Mouse (Mus musculus): ENCODE measurements around the gene Cacng3. TPM values are rescaled to one million over a fixed set of nuclear protein-coding genes. Genes with fewer than 3 reads are reported as not detected.

Cacng3 gene
- not detected in 2 replicates for polyA plus RNA-seq (2012; rRNA removed)

DNA sequence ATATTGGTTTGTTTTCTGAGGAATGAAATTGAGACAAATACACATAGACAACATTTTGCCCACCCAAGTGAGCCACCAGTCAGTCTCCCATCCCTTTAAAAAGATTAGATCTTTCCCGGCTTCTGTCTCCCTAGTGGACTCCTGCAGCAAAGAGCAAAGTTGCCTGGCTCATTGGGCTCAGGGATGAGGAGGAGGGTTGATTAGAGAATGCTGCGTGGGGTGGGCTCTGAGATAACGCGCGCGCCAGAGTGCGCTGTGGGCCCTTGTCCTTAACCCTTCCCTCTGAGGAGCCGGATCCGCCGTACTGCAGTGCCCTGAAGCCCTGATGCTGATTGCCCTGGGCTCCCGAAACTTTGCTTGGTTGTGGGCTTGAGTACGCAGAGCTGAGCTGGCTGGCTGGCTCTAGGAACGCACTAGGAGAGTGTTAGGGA is at the start of gene Cacng3:
TSS of gene Cacng3 (plus strand) at position 51 of the 431 bp plus-strand sequence.
- H3K4me3 ChIP-seq (ENCODE audit: control insufficient read depth, low read depth, low read length), result no peak within 1 kb of the TSS
- H3K4me1 ChIP-seq (ENCODE audit: control insufficient read depth, insufficient read depth, low read length), result peaks cover 3% of the 10 kb centered on the region
- H3K27ac ChIP-seq (ENCODE audit: control insufficient read depth, insufficient read depth, low read depth, low read length), result no peak within 1 kb of the TSS
- no peaks in the 10 kb centered on the region for H3K36me3 ChIP-seq (ENCODE audit: control insufficient read depth, insufficient read depth, low read length)
- no peaks in the 10 kb centered on the region for H3K27me3 ChIP-seq (ENCODE audit: control insufficient read depth, insufficient read depth, low read length)
- TF ChIP-seq CTCF (IDR thresholded peaks at IDR 0.05; ENCODE audit: control insufficient read depth, insufficient read depth, insufficient replicate concordance, low read depth, low read length) (no peak), POLR2A (IDR thresholded peaks at IDR 0.05; ENCODE audit: control insufficient read depth, low read depth, low read length) (no peak)

- no peaks in the 10 kb centered on the region for H3K4me1 ChIP-seq (ENCODE audit: control insufficient read depth, insufficient read depth, low read length)
- TF ChIP-seq POLR2A (IDR thresholded peaks at IDR 0.05; ENCODE audit: control insufficient read depth, low read depth, low read length), result no peak
- H3K4me3 ChIP-seq (ENCODE audit: control insufficient read depth, low read depth, low read length), result no peak overlapping the region
- H3K27ac ChIP-seq (ENCODE audit: control insufficient read depth, insufficient read depth, low read depth, low read length), result no peak overlapping the region
- H3K27me3 ChIP-seq (ENCODE audit: control insufficient read depth, insufficient read depth, low read length), result no peaks in the 10 kb centered on the region
- H3K36me3 ChIP-seq (ENCODE audit: control insufficient read depth, insufficient read depth, low read length), result no peaks in the 10 kb centered on the region
These were observed 48.0 kb upstream of the Cacng3 start for GRCm38 (mm10) chr7:122622125-122622774.

- Histone ChIP-seq H3K36me3 (ENCODE audit: control insufficient read depth, insufficient read depth, low read length) (no peaks in the 10 kb centered on the region), H3K27ac (ENCODE audit: control insufficient read depth, insufficient read depth, low read depth, low read length) (no peak overlapping the region), H3K27me3 (ENCODE audit: control insufficient read depth, insufficient read depth, low read length) (no peaks in the 10 kb centered on the region), H3K4me3 (ENCODE audit: control insufficient read depth, low read depth, low read length) (no peak overlapping the region), H3K4me1 (ENCODE audit: control insufficient read depth, insufficient read depth, low read length) (no peaks in the 10 kb centered on the region)
- TF ChIP-seq CTCF (IDR thresholded peaks at IDR 0.05; ENCODE audit: control insufficient read depth, insufficient read depth, insufficient replicate concordance, low read depth, low read length) (peak; percentile 55; the same call in 1 of the 2 replicates), POLR2A (IDR thresholded peaks at IDR 0.05; ENCODE audit: control insufficient read depth, low read depth, low read length) (no peak)
These were observed 46.5 kb upstream of the Cacng3 start for GRCm38 (mm10) chr7:122623753-122624152.

DNA sequence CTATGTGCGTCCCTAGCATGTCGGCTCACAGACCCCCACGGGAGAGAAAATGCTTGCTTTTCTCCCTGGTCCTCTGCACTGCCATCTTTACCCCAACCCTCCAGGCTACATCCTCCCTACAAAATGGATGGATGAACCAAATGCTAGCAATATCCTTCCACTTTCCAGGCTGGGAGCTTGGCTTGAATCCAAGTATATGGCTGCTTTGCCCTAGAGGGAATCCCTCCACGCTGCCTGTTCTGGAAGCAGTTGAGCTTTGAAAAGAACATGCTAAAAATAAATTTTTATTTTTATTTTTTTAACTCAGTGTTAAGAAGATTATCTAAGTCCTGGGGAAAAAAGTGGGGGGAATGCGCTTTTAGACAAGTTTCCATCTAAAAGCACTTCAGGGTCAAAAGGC is 42.2 kb upstream of the Cacng3 start:
- TF ChIP-seq POLR2A (IDR thresholded peaks at IDR 0.05; ENCODE audit: control insufficient read depth, low read depth, low read length) (no peak), CTCF (IDR thresholded peaks at IDR 0.05; ENCODE audit: control insufficient read depth, insufficient read depth, insufficient replicate concordance, low read depth, low read length) (no peak)
- Histone ChIP-seq H3K36me3 (ENCODE audit: control insufficient read depth, insufficient read depth, low read length) (no peaks in the 10 kb centered on the region), H3K27me3 (ENCODE audit: control insufficient read depth, insufficient read depth, low read length) (no peaks in the 10 kb centered on the region), H3K4me3 (ENCODE audit: control insufficient read depth, low read depth, low read length) (no peak overlapping the region), H3K4me1 (ENCODE audit: control insufficient read depth, insufficient read depth, low read length) (no peaks in the 10 kb centered on the region), H3K27ac (ENCODE audit: control insufficient read depth, insufficient read depth, low read depth, low read length) (no peak overlapping the region)

- no peak overlapping the region for H3K27ac ChIP-seq (ENCODE audit: control insufficient read depth, insufficient read depth, low read depth, low read length)
- no peaks in the 10 kb centered on the region for H3K36me3 ChIP-seq (ENCODE audit: control insufficient read depth, insufficient read depth, low read length)
- H3K4me3 ChIP-seq (ENCODE audit: control insufficient read depth, low read depth, low read length), result no peak overlapping the region
- H3K4me1 ChIP-seq (ENCODE audit: control insufficient read depth, insufficient read depth, low read length), result no peaks in the 10 kb centered on the region
- TF ChIP-seq CTCF (IDR thresholded peaks at IDR 0.05; ENCODE audit: control insufficient read depth, insufficient read depth, insufficient replicate concordance, low read depth, low read length), result no peak
- no peak for TF ChIP-seq POLR2A (IDR thresholded peaks at IDR 0.05; ENCODE audit: control insufficient read depth, low read depth, low read length)
- no peaks in the 10 kb centered on the region for H3K27me3 ChIP-seq (ENCODE audit: control insufficient read depth, insufficient read depth, low read length)
These were observed 39.9 kb upstream of the Cacng3 start for GRCm38 (mm10) chr7:122630386-122630785.

DNA sequence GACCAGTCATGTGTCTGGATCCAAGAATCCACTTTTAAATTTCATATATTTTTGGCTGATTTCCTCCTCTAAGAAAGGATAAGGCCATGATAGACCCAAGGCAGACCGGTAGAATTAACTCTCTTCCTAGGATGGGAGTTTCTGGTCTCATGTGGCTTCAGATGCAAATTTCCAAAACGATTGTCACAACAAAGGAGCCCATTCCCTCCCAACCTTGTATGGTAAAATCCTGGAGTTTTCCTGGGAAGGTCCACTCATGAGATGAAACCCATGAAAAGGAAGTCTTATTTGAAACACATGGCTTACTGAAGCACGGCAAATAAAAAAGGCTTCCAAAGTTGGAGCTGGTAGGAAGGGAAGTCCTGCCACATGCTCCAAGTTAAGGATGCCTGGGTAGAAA is 39.1 kb upstream of the Cacng3 start:
- no peak overlapping the region for H3K4me3 ChIP-seq (ENCODE audit: control insufficient read depth, low read depth, low read length)
- H3K36me3 ChIP-seq (ENCODE audit: control insufficient read depth, insufficient read depth, low read length), result no peaks in the 10 kb centered on the region
- H3K4me1 ChIP-seq (ENCODE audit: control insufficient read depth, insufficient read depth, low read length), result no peaks in the 10 kb centered on the region
- TF ChIP-seq CTCF (IDR thresholded peaks at IDR 0.05; ENCODE audit: control insufficient read depth, insufficient read depth, insufficient replicate concordance, low read depth, low read length) (no peak), POLR2A (IDR thresholded peaks at IDR 0.05; ENCODE audit: control insufficient read depth, low read depth, low read length) (no peak)
- no peaks in the 10 kb centered on the region for H3K27me3 ChIP-seq (ENCODE audit: control insufficient read depth, insufficient read depth, low read length)
- H3K27ac ChIP-seq (ENCODE audit: control insufficient read depth, insufficient read depth, low read depth, low read length), result no peak overlapping the region

DNA sequence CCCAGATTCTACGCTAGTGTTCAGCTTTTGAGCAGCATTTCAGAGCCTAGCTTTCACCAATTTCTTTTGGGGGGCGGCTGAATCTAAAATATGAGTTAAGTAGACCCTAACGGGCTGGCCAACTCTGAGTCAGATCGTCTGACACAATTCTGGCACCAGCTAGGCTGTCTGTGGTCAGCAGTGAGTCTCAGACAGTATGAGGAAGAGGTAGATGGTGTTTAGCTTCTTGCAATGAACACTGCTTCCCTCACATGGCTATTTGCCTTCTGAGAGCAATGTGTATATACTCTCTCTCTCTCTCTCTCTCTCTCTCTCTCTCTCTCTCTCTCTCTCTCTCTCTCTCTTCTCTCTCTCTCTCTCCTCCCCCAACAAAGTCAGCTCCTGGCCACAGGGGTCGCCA is 37.3 kb upstream of the Cacng3 start:
- H3K36me3 ChIP-seq (ENCODE audit: control insufficient read depth, insufficient read depth, low read length), result no peaks in the 10 kb centered on the region
- TF ChIP-seq POLR2A (IDR thresholded peaks at IDR 0.05; ENCODE audit: control insufficient read depth, low read depth, low read length) (no peak), CTCF (IDR thresholded peaks at IDR 0.05; ENCODE audit: control insufficient read depth, insufficient read depth, insufficient replicate concordance, low read depth, low read length) (no peak)
- H3K27ac ChIP-seq (ENCODE audit: control insufficient read depth, insufficient read depth, low read depth, low read length), result no peak overlapping the region
- H3K4me3 ChIP-seq (ENCODE audit: control insufficient read depth, low read depth, low read length), result no peak overlapping the region
- H3K27me3 ChIP-seq (ENCODE audit: control insufficient read depth, insufficient read depth, low read length), result no peaks in the 10 kb centered on the region
- H3K4me1 ChIP-seq (ENCODE audit: control insufficient read depth, insufficient read depth, low read length), result no peaks in the 10 kb centered on the region
